Mouse (Mus musculus): ENCODE measurements around the gene Creld2.

DNA sequence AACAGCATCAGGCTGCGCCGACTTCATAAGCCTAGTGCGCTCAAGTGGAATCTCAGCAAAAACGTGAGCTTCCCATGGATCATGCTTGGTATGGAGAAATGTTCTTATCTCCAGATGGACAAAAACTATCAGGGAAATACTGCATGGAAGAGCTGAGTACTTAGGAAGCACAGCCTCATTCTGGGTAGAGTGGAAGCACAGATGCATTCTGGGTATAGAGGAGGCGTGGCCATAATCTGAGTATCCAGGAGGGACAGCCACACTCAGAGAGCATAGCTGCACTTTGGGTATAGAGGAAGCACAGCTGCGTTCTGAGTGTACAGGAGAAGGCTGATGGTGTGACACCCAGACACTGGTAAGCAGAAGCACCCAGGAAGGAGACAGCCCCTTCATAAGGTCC is 17.1 kb upstream of the Creld2 start:
- TF ChIP-seq GATA1 (IDR thresholded peaks at IDR 0.05; ENCODE audit: low read length) (no peak), TAL1 (IDR thresholded peaks at IDR 0.05; ENCODE audit: low read length) (no peak)

Measured in erythroblast, embryonic 14.5 days (primary cell).